Mouse (Mus musculus): ENCODE results near the gene Wdr53.
"Not testable (repeated sequence)": the region's sequence is repeated elsewhere in the genome, so short reads cannot be mapped to it uniquely, and the experiment has no call there.

Gene Wdr53

GRCm38 (mm10) chr16:32278396-32278795, 31.4 kb downstream of the Wdr53 start:
- no peak for DNase-seq (ENCODE audit: low spot score)

GRCm38 (mm10) chr16:32280211-32280610, 33.2 kb downstream of the Wdr53 start:
- DNase-seq (ENCODE audit: low spot score), result no peak

DNA sequence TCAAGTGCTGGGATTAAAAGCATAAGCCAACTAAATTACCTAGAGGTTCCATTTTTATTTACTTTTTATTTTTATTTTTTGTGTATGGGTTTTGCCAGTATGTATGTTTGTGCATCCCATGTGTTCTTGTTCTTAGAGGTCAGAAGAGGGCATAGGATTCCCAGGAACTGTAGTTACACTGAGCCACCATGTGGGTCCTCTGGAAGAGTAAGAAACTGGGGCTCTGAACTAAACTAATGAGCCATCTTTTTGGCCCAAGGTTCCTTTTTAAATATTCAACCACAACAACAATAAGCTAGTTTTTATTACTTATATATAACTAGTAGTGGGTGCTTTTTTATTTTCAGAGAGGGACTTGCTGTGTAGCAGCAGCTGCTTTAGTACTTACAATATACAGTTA, 35.6 kb downstream of the Wdr53 start:
- DNase-seq (ENCODE audit: low spot score), result no peak

DNA sequence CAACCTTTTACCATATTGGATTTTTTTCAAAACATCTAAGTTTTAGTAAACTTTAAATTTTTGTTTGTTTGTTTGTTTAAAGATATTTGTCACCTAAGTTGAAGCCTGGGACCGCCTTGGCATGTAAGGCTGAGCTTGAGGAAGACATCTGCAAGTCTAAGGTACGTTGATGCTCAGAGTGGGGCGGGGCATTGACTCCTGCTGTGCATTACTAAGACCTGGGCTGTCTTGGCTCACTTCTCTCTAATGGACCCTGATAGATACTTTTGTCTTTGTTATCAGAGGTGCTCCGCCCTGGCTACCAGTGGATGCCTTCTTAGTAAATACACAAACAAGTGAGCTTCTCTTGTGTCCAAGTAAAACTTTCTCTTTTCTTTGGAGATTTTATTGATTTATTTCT, 44.8 kb downstream of the Wdr53 start:
- no peak for DNase-seq (ENCODE audit: low spot score)

GRCm38 (mm10) chr16:32299617-32300016, 52.6 kb downstream of the Wdr53 start:
- DNase-seq (ENCODE audit: low spot score), result not testable (repeated sequence)

DNA sequence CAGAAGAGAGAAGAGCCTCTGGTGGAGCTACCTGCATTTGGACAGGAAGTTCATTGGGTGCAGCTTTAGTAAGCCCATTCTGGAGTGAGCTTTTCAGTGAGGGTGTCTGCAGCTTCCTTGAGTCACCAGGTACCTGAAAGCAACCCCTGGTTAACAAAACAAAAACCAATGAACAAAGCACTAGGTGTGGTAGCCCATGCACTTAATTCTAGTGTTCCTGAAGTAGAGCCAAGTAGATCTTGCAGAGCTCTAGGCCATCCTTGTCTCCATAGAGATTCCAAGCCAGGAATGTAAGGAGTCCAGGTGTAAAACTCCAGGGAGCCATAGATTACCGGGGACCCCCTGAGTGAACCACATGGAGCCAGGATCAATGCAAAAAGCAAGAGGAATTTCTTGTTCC, 56.0 kb downstream of the Wdr53 start:
- no peak for DNase-seq (ENCODE audit: low spot score)

DNA sequence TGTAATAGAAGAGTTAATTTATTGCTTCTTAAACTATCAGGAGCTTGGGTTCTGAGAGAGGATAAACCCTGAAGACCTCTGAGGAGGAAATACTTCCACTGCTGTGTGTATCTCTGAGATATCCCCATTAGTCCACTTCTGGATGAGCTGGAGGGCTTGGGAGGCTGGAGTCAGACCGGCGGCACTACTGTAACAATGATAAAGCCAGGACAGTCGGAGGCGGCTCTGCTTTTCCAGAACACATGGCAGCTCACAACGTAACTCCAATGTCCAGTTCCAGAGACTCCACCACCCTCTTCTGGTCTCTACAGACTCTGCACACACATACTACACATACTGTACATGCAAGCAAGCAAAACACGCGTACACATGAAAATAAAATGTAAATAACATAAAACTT, 56.9 kb downstream of the Wdr53 start:
- no peak for DNase-seq (ENCODE audit: low spot score)

Data from layer of hippocampus, adult 9-10 months (tissue).